Mouse (Mus musculus) hematopoietic stem cell, adult 5-6 weeks (primary cell): ENCODE measurements around the gene Ruvbl2. TPM values are rescaled to one million over a fixed set of nuclear protein-coding genes. Genes with fewer than 3 reads are reported as not detected.
"Not testable (repeated sequence)": the region's sequence is repeated elsewhere in the genome, so short reads cannot be mapped to it uniquely, and the experiment has no call there.

Experiments used
- ATAC-seq, 2 experiments: fragments of 125-278 bp in 1 of 2; replicated peaks in 1 of 2; 2 replicates each; pipeline ENCODE4 v1.8.0; 2016 to 2017; ENCODE audit warnings: inconsistent platforms in 2 of 2, mild to moderate bottlenecking in 2 of 2, moderate number of reproducible peaks in 2 of 2, low read depth in 1 of 2, moderate TSS enrichment in 1 of 2; ENCODE audit not compliant: low FRiP score in 2 of 2, poor library complexity in 2 of 2, severe bottlenecking in 2 of 2, insufficient read depth in 1 of 2, low TSS enrichment in 1 of 2
- total RNA-seq: library from RNA; stranded (forward); fragments of 172-1452, 232-1000 nt; gene quantifications from 2 replicates; pipeline ENCODE4 v1.2.3, GENCODE M21; 2017

Ruvbl2 gene
- total RNA-seq, 1 experiment from 2014 or later, result 137 TPM

DNA sequence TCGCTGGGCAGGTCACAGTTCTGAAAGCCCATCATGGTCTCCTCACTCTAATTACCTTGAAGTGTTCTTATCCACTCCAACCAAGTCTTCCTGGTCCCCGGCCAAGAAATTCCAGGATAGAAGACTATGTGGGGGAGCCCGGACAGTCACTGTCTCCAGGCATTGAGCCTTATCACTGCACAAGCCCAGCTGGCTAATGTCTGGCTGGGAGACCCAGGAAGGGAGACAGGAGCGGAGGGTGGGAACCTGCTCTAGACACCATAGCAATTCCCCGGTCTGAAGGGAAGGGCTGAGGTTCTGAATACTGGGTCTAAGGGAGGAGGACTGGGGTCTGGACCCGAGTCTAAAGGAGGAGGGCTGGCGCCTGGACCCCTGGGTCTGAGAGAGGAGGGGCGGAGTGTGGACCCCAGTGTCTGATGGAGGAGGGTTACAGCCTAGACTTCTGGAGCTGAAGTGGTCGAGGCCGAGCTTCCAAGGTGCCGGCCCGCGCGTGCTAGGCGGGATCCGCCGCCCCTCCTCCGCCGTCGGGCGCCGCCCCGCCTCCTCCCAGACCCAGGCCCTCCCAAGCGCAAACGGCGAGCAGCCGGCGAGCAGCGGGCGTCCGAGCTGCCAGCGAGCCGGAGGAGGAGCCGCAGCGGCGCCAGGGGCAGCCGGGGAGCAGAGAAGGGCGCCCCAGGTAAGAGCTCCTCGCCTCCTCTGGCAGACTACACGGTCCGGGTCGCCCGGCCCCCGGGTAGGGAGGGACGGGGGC, 24.6 kb downstream of the Ruvbl2 start, which contains the start of gene Ntf5:
Gene Ntf5, plus strand, starts transcription at position 583 of the 751 bp plus-strand sequence.
- no peak for ATAC-seq

- no peak for ATAC-seq
These were observed 25.5 kb downstream of the Ruvbl2 start for GRCm38 (mm10) chr7:45412421-45412820.

DNA sequence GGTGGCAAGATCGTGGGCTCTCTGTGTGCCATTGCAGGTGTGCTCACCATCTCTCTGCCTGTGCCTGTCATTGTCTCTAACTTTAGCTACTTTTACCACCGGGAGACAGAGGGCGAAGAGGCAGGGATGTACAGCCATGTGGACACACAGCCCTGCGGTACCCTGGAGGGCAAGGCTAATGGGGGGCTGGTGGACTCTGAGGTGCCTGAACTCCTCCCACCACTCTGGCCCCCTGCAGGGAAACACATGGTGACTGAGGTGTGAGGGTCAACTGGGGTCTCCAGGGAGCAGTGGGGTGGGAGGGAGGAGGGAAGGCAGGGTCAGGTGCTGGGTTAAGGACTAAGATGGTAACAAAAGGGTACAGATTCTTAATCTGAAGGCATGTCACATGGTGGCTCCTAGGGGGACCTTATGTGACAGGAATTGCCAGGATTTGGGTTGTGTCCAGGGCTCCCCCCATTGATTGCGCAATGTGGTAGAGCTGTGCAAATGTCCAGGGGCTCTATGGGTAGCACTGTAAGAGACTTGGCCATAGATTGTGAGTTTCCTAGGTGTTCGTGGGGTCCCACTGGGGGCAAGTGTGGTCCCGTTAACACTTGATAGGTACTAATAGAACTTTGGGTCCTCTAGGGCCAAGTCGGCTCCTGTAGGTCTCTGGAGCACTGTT, 28.3 kb downstream of the Ruvbl2 start:
- no peak for ATAC-seq

- no peak for ATAC-seq
These were observed 28.9 kb downstream of the Ruvbl2 start for GRCm38 (mm10) chr7:45408949-45409348.

DNA sequence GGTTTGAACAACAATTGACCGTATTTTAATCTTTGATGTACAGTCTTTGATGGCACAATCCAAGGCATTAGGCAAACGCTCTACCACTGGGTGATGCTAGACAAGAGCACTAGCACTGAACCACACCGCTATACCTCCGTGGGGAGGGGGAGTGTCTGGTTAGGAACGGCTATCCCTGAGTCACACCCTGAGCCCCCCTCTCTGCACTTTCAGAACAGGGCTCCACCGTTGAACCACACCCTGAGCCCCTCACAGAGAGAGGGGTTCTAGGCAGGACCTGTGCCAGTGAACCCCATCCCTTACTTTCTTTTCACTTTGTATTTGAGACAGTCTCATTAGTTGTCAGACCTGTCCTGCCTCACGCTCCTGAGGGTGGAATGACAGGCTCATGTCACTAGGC, 29.5 kb downstream of the Ruvbl2 start:
- no peak for ATAC-seq

DNA sequence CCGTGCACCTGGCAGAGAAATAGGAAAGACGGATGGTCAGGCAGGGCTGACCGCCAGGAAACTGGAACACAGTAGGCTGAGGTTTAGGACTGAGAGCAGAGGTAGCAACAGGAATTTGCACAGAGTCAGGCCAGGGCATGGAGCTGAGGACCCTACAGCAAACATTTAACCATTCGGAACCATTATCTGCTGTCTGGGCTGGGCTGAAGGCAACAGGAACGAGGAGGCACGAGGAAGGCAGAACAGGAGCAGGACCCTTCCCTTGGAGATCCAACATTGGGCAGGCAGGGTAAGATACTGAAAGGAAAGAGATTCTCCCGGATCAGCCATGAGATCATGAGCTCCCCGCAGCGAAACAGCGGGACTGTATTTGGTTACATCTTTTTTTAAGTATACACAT, 30.1 kb downstream of the Ruvbl2 start:
- no peak for ATAC-seq

- ATAC-seq, result 0 out of 4 replicates have a peak, but pooled peaks of 1 of the 2 experiments have one; percentile 5
These were observed 31.4 kb downstream of the Ruvbl2 start for GRCm38 (mm10) chr7:45406157-45407156.

DNA sequence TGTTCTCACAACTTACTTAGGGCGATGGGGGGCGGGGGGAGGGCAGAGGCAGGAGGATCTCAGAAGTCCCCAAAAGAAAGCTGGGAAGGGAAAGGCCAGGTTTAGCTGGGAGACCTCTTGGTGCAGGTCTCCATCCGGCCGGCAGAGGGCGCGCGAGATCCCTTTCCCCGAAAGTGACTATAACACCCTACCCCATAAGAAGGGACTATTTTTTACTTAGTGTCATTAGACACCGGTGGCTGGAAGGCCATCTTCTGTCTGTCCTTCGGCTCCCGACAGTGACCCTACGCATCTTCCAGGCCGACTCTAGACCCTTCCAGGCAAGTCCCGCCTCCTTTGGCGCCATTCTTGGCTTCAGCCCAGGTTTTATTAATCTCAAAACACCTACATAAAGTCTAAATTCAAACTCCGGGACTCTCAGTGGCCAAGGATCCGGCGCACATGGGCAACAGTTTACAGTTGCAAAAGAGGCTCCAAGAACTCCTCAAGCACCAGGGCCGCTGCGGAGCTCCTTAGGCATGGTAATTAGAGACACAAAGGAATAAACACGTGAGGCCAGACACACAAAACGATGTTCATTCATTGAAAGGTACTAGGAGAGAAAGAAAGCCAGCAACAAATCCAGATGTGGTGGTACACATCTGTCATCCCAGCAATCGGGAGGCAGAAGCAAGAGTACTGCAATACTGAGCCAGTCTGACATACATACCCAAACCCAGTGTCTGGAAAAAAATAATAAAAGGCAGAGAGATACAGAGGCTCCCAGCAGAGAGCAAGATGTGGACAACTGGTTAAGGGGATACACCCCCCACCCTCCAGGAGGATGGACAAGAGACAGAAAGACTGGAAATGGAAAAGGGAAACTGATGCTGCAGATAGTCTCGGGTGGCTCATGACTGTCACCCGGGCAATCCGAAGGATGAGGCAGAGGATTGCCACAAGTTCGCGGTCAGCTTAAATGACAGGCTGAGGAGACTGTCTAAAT, 32.5 kb downstream of the Ruvbl2 start, which contains the start of gene Kcna7:
Gene Kcna7, plus strand, starts transcription at position 563 of the 985 bp plus-strand sequence.
- peak; percentile 54 to 57; a peak in 3 of 4 replicates for ATAC-seq

DNA sequence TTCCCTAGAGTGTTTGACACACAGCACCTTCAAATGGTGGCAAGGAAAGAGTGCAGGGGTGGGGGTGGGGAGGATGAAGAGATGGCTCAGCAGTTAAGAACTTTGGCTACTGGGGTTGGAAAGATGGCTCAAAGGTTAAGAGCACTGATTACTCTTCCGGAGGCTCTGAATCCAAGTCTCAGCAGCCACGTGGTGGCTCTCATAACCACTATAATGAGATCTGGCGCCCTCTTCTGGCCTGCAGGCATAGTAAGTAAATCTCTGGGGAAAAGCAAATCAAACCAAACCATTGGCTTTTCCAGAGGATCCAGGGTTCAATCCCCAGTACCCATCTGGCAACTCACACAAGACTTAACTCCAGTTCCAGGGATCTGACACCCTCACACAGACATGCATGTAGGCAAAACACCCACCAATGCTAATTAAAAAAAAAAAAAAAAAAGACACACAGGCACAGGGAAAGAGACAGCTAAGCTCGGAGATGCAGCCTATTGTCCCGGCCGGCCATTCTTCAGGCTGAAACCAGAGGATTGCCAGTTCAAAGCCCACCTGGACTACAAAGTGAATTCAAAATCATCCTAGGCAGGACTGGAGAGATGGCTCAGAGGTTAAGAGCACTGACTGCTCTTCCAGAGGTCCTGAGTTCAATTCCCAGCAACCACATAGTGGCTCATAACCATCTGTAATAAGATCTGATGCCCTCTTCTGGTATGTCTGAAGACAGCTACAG, 34.2 kb downstream of the Ruvbl2 start:
- peak; percentile 64 to 67; a peak in 3 of 4 replicates for ATAC-seq

DNA sequence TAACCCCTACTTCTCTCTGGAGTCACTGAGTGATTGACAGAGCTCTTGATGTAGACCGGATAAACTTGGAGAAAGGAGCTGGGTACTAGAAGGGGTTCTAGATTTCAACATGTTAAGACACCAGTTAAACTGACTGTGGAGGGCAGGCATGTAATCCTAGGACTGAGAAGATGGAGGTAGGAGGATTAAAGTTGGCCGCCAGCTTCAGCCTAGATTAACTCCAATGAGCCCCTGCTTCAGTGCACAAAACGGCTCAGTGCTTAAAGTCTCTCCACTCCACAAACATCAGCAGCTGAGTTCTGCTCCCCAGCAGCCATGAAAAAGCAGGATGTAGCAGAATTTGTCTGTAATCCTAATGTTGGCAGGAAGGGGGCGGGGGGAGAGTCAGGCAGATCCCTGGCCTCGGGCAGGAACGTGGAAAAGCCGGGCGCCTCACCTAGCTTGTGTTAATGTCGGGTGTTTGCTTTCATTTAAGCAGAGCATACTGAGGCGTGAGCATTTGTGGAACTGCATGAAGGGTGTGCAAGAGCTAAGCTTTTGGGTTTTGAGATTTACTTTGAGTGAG, 36.3 kb downstream of the Ruvbl2 start:
- ATAC-seq, result no peak

- no peak for ATAC-seq
These were observed 41.1 kb downstream of the Ruvbl2 start for GRCm38 (mm10) chr7:45396787-45397186.

DNA sequence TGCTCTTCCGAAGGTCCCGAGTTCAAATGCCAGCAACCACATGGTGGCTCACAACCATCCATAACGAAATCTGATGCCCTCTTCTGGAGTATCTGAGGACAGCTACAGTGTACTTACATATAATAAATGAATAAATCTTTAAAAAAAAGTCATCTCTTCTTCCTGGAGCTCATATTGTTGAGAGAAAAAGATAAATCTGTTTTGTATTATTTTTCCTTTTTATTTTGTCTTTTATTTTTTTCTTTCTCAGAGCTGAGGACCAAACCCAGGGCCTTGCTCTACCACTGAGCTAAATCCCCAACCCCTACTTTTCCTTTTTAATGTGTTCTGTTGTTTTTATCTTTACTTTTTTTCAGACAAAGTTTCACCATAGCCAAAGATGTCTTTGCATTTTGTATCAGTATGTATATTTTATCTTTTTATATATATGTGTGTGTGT, 41.5 kb downstream of the Ruvbl2 start:
- ATAC-seq, result not testable (repeated sequence)

DNA sequence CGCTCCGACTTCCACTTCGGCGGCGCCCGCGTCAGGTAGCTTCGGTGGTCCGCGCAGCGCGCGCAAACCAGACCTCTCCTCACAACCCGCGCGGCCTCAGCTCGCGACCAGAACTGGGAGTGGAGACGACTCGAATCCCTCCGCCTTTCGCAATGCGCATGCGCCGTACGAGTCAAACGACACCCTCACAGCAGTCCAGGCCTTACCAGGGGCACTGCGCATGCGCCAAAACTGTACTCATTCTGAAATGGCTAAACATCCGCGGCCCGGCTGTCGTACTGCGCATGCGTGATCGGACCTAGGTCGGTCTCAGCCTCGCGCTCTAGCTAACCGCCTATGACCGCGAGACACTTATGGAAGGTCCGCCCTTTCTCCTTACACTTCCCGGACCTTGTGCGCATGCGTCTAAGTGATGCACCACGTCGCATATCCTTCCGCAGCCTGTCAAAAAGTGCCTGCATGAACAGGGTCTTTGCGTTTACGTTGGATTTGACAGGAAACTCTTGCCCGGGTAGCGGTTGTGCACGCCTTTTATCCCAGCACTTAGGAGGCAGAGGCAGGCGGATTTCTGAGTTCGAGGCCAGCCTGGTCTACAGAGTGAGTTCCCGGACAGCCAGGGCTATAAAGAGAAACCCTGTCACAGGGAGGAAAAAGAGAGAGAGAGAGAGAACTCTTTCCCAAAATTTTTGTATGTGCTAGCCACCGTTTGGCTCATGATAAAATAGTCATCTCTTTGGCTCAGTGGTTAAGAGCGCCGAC, 42.1 kb downstream of the Ruvbl2 start, which contains the start of gene Snrnp70:
Gene Snrnp70, minus strand, starts transcription at position 165 of the 759 bp plus-strand sequence.
- ATAC-seq, result peak; percentile 98 to 99

GRCm38 (mm10) chr7:45395129-45395541, 42.8 kb downstream of the Ruvbl2 start:
- ATAC-seq, result peak; percentile 35 to 53

DNA sequence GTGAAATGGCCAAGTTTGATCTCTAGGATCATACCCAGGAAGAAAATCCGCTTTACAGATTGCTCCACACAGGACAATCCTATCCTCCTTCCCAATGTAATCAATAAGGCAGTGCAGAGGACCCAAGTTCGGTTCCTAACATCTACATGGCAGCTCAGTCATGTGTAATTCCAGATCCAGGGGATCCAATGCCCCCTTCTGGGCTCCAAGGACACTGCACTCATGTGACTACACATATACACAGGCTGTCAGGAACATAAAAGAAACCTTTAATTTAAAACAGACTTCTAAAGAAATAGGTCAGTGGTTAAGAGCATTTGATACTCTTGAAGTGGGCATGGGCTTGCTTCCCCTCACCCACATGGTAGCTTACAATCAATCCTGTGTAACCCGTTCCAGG, 51.8 kb downstream of the Ruvbl2 start:
- ATAC-seq, result no peak
